Mouse (Mus musculus): ENCODE results near the gene Rap1gds1.
A peak's percentile ranks its signal among the peaks of the same experiment; 100 is the strongest.

Rap1gds1 gene

DNA sequence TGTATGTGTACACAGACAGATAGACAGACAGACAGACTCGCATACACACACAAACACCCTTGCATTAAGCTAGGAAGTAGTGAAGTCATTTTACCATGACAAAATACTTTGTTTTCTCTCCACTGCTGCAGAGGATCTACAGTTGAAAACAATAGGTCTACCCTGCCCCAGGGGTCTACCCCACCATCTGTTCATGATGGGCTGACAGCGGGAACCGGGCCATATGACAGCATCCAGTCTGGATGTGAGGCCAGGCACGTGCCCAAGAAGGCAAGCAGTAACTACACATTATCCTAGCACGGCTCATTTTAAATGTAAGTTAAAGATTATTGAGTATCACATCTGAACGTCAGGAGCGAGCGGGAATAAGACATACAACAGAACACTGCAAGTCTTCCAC is 51.4 kb downstream of the Rap1gds1 start:
- no peaks in the 10 kb centered on the region for H3K27me3 ChIP-seq (ENCODE audit: control insufficient read depth, insufficient read depth, low read length, poor library complexity, severe bottlenecking)
- DNase-seq (ENCODE audit: low read depth, low spot score), result no peak
- peaks cover 2% of the 10 kb centered on the region; the same call in 1 of the 2 replicates for H3K36me3 ChIP-seq (ENCODE audit: control insufficient read depth, insufficient read depth, low read length, poor library complexity, severe bottlenecking)

GRCm38 (mm10) chr3:139012352-139012751 is 62.6 kb downstream of the Rap1gds1 start:
- no peak for DNase-seq (ENCODE audit: low read depth, low spot score)
- Histone ChIP-seq H3K36me3 (ENCODE audit: control insufficient read depth, insufficient read depth, low read length, poor library complexity, severe bottlenecking) (peaks cover 1% of the 10 kb centered on the region; the same call in 1 of the 2 replicates), H3K27me3 (ENCODE audit: control insufficient read depth, insufficient read depth, low read length, poor library complexity, severe bottlenecking) (no peaks in the 10 kb centered on the region)

- H3K36me3 ChIP-seq (ENCODE audit: control insufficient read depth, insufficient read depth, low read length, poor library complexity, severe bottlenecking), result peaks cover 2% of the 10 kb centered on the region
- H3K27me3 ChIP-seq (ENCODE audit: control insufficient read depth, insufficient read depth, low read length, poor library complexity, severe bottlenecking), result no peaks in the 10 kb centered on the region
- no peak for DNase-seq (ENCODE audit: low read depth, low spot score)
These were observed 69.3 kb downstream of the Rap1gds1 start for GRCm38 (mm10) chr3:139005669-139006068.

DNA sequence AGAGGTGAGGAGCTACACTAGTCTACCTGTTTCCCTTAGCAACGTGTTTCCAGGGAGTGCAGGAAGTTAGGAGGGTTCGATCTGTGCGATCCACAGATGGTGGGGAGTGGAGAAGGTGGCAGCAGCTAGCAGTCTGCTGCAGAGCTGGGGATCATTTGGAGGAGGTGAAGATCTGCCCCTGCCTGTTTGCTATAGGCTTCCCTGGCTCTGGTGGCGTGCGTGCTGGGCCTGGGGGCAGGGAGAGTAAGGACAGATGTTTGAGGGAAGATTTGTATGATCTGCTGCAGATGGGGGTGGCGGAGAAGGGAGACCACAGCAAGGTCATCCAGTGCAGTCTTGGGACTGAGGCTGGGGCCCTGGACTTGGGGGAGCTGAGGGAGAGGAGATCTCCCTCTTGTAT is 72.2 kb downstream of the Rap1gds1 start:
- no peak for DNase-seq (ENCODE audit: low read depth, low spot score)
- H3K36me3 ChIP-seq (ENCODE audit: control insufficient read depth, insufficient read depth, low read length, poor library complexity, severe bottlenecking), result peaks cover 2% of the 10 kb centered on the region
- H3K27me3 ChIP-seq (ENCODE audit: control insufficient read depth, insufficient read depth, low read length, poor library complexity, severe bottlenecking), result no peaks in the 10 kb centered on the region

DNA sequence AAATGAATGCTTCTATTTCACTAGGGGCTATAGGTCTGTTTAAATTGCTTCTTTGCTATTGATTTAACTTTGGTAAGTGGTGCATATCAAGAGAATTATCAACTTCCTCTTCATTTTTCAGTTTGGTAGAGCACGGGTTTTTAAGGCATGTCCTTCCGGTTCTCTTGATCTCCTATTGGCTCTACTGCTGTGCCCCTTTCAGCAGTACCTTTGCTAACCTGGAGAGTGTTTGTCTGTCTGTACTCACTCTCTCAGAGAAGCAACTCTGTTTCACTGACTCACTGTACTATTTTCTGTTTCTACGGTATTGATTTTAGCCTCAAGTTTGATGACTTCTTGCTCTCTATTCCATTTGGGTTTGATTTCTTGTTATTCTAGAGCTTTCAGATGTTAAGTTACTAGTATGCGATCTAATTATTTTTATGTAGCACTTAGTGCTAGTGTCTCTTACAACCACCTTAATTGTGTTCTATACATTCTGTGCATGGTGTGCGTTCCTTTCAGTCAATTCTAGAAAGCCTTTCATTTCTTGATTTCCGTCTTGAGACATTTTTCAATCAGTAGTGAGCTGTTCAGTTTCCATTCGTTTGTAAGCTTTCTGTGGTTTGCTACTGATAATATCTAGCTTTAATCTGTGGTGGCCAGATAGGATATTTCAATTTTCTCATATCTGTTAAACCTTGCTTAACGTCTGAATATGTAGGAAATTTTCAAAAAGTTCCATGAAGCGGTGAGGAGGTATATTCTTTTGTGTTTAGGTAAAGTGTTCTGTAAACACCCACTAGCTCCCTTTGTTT is 74.7 kb downstream of the Rap1gds1 start:
- DNase-seq (ENCODE audit: low read depth, low spot score), result peak; percentile 11
- H3K36me3 ChIP-seq (ENCODE audit: control insufficient read depth, insufficient read depth, low read length, poor library complexity, severe bottlenecking), result peaks cover 2% of the 10 kb centered on the region

GRCm38 (mm10) chr3:138993473-138993872 is 81.5 kb downstream of the Rap1gds1 start:
- H3K36me3 ChIP-seq (ENCODE audit: control insufficient read depth, insufficient read depth, low read length, poor library complexity, severe bottlenecking), result no peaks in the 10 kb centered on the region
- H3K27me3 ChIP-seq (ENCODE audit: control insufficient read depth, insufficient read depth, low read length, poor library complexity, severe bottlenecking), result no peaks in the 10 kb centered on the region
- no peak for DNase-seq (ENCODE audit: low read depth, low spot score)

More for the DNA sequence above, 74.7 kb downstream of the Rap1gds1 start:
- no peaks in the 10 kb centered on the region for H3K27me3 ChIP-seq (ENCODE audit: control insufficient read depth, insufficient read depth, low read length, poor library complexity, severe bottlenecking)

DNA sequence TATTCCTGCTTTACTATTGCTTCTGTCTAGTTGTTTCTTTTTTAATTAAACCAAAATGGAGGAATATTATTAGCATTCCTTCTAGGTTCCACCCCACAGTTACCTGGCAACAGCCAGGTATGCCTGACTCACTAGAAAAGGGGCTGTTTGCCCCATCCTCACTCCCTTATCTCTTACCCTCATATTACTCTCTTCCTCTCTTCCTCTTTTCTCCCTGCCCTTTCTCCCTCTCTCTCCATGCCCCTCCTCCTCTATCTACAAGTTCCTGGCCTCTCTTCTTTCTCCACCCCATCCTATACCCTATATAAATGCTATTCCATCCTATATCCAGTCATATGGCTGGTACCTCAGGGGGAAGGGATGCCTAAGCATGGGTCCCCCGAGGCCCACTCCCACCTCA is 83.6 kb downstream of the Rap1gds1 start:
- DNase-seq (ENCODE audit: low read depth, low spot score), result no peak
- H3K27me3 ChIP-seq (ENCODE audit: control insufficient read depth, insufficient read depth, low read length, poor library complexity, severe bottlenecking), result no peaks in the 10 kb centered on the region
- no peaks in the 10 kb centered on the region for H3K36me3 ChIP-seq (ENCODE audit: control insufficient read depth, insufficient read depth, low read length, poor library complexity, severe bottlenecking)

DNA sequence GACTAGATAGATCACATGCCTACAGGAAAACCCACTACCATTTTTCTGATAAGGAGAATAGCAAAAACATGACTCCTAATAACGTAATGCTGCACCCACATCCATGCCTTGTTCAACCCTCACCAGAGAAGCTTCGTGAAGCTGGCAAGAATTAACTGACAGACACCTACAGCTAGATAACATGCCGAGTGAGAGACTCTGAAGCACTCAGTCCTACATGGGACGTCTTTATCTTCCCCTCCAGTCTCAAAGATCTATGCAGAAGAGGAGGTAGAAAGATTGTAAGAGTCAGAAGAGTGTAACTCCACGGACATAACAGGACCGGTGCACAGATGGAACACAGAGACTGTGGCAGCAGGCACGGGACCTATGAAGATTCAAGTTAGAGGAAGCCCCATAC is 85.9 kb downstream of the Rap1gds1 start:
- DNase-seq (ENCODE audit: low read depth, low spot score), result no peak
- no peaks in the 10 kb centered on the region for H3K27me3 ChIP-seq (ENCODE audit: control insufficient read depth, insufficient read depth, low read length, poor library complexity, severe bottlenecking)
- H3K36me3 ChIP-seq (ENCODE audit: control insufficient read depth, insufficient read depth, low read length, poor library complexity, severe bottlenecking), result no peaks in the 10 kb centered on the region

GRCm38 (mm10) chr3:138988004-138988403 is 87.0 kb downstream of the Rap1gds1 start:
- Histone ChIP-seq H3K27me3 (ENCODE audit: control insufficient read depth, insufficient read depth, low read length, poor library complexity, severe bottlenecking) (no peaks in the 10 kb centered on the region), H3K36me3 (ENCODE audit: control insufficient read depth, insufficient read depth, low read length, poor library complexity, severe bottlenecking) (no peaks in the 10 kb centered on the region)
- no peak for DNase-seq (ENCODE audit: low read depth, low spot score)

DNA sequence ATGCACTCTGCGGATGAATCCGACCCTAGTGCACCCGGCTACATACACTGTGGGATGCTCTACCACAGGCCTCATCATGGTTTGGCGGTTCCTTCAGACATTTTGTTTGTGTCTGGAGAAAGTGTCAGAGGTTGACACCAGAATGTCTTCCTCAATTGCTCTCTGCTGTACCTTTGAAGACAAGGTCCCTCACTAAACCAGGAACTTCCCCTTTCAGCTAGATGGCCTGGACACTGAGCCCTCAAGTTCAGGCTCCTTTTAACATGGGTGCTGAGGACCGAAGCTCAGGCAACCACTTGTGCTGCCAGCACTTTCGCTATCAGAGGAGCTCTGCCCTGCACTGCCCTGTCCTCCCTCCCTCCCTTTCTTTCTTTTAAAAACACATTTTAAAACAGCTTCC is 92.8 kb downstream of the Rap1gds1 start:
- DNase-seq (ENCODE audit: low read depth, low spot score), result no peak
- peaks cover 2% of the 10 kb centered on the region; the same call in 1 of the 2 replicates for H3K36me3 ChIP-seq (ENCODE audit: control insufficient read depth, insufficient read depth, low read length, poor library complexity, severe bottlenecking)
- H3K27me3 ChIP-seq (ENCODE audit: control insufficient read depth, insufficient read depth, low read length, poor library complexity, severe bottlenecking), result no peaks in the 10 kb centered on the region

GRCm38 (mm10) chr3:138977413-138977812 is 97.6 kb downstream of the Rap1gds1 start:
- H3K36me3 ChIP-seq (ENCODE audit: control insufficient read depth, insufficient read depth, low read length, poor library complexity, severe bottlenecking), result peaks cover 2% of the 10 kb centered on the region; the same call in 1 of the 2 replicates
- no peak for DNase-seq (ENCODE audit: low read depth, low spot score)
- H3K27me3 ChIP-seq (ENCODE audit: control insufficient read depth, insufficient read depth, low read length, poor library complexity, severe bottlenecking), result no peaks in the 10 kb centered on the region

DNA sequence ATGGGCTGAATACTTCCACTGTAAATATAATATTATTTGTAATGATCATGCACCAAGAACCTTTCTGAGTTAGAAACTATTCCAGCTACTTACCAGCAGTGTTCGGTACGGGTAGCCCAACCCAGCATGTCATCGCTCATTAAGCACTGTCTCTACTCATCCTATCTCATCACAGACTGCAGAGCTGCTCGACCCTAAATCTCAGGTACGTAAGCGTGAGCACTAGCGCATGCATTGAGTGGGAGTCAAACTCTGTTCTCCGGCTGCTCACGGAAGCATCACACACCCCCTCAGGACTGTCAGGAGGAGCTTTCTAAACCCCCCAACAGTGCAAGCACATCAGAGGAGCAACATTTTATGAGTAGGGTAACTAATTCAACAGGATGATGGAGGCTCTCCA is 107.4 kb downstream of the Rap1gds1 start:
- 0 out of 2 replicates have a peak, but pooled peaks cover 2% of the 10 kb centered on the region for H3K36me3 ChIP-seq (ENCODE audit: control insufficient read depth, insufficient read depth, low read length, poor library complexity, severe bottlenecking)
- no peaks in the 10 kb centered on the region for H3K27me3 ChIP-seq (ENCODE audit: control insufficient read depth, insufficient read depth, low read length, poor library complexity, severe bottlenecking)
- DNase-seq (ENCODE audit: low read depth, low spot score), result no peak

GRCm38 (mm10) chr3:138958527-138958926 is 116.5 kb downstream of the Rap1gds1 start:
- Histone ChIP-seq H3K36me3 (ENCODE audit: control insufficient read depth, insufficient read depth, low read length, poor library complexity, severe bottlenecking) (peaks cover 18% of the 10 kb centered on the region), H3K27me3 (ENCODE audit: control insufficient read depth, insufficient read depth, low read length, poor library complexity, severe bottlenecking) (no peaks in the 10 kb centered on the region)
- no peak for DNase-seq (ENCODE audit: low read depth, low spot score)

DNA sequence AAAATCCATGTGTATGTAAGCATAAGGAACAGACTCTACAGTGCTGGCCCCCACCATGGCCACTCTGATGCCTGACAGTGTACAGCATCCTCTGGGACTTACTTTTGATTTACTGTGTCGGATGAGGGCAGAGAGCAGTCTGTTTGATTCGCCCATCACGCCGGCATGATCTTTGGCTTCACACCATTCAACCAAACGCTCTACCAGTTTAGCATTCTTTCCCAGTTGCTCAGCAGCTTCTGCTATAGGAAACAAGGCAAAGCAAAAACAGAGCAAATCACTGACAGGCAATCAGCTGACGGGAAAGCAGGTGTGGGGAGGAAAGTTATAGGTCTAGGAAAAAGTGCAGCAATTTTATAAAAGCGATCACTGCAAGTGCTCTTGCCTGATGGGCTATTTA is 119.8 kb downstream of the Rap1gds1 start:
- Histone ChIP-seq H3K27me3 (ENCODE audit: control insufficient read depth, insufficient read depth, low read length, poor library complexity, severe bottlenecking) (no peaks in the 10 kb centered on the region), H3K36me3 (ENCODE audit: control insufficient read depth, insufficient read depth, low read length, poor library complexity, severe bottlenecking) (peaks cover 24% of the 10 kb centered on the region)
- no peak for DNase-seq (ENCODE audit: low read depth, low spot score)

DNA sequence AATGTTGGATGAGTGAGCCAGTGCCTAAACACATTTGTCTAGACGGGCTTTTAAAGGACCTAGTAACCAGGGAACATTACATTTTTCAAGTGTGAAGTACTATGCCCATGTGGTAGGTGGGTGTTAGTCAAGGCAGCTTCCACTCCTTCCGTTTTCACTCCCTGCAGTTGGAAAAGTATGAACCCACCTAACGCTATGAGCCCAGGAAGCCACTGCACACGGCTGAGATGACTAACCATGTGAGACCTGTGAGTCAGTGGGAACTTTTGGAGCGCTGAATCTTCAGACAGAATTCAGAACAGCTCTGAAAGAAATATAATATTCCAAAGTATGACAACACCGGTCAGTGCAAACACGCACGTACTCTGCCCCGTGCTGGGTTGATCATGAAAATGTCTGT is 125.9 kb downstream of the Rap1gds1 start:
- Histone ChIP-seq H3K36me3 (ENCODE audit: control insufficient read depth, insufficient read depth, low read length, poor library complexity, severe bottlenecking) (peaks cover 21% of the 10 kb centered on the region), H3K27me3 (ENCODE audit: control insufficient read depth, insufficient read depth, low read length, poor library complexity, severe bottlenecking) (no peaks in the 10 kb centered on the region)
- no peak for DNase-seq (ENCODE audit: low read depth, low spot score)

DNA sequence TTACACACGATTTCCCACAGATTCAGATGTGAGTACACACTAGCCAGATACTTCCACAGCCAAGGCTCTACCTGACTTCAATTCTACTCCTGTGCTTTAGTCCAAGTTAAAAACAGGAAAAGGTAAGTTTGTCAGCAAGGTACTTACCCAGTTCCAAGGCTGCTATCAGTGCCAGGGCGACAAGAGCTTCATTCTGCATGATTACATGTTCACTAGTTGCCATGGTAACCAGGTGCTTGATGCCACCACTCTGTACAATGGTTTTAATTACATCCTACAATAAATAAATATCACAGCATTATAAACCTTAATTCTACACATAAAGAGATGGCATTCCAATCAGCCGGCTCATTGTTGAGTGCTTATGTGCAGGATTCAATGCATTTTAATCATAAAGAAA is 129.5 kb downstream of the Rap1gds1 start:
- no peaks in the 10 kb centered on the region for H3K27me3 ChIP-seq (ENCODE audit: control insufficient read depth, insufficient read depth, low read length, poor library complexity, severe bottlenecking)
- DNase-seq (ENCODE audit: low read depth, low spot score), result no peak
- peaks cover 19% of the 10 kb centered on the region for H3K36me3 ChIP-seq (ENCODE audit: control insufficient read depth, insufficient read depth, low read length, poor library complexity, severe bottlenecking)
